Mouse (Mus musculus): ENCODE measurements around the gene Tdrd12.

DNA sequence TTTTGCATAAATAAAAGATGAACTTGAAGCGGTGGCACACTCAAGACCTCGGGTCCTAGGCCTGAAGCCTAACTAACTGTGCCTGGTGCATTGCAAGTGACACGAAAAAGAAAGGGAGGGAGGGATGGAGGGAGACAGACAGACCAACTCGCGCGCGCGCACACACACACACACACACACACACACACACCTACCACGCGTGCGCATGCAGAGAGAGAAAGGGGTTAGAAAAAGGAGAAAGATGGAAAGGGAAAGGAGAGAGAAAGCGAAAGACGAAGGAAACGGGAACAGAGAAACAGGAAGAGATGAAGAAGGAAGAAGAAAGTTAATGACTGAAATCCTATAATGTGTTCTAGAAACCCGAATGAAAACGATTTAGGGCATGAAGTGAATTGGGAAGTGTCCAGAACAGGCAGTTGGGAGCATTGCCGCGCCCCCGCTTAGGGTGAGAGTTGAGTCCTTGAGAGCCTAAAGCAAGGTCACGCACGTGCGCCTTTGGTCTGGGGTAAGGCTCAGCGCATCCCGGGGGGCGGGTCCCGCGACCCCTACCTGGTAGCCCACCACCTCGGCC lies 17.1 kb upstream of the Tdrd12 start:
- TF ChIP-seq CTCF (IDR thresholded peaks at IDR 0.05; ENCODE audit: borderline replicate concordance, insufficient read depth, low read depth, low read length) (no peak), POLR2A (IDR thresholded peaks at IDR 0.05; ENCODE audit: borderline replicate concordance, insufficient read depth, low read length) (no peak)
